Mouse (Mus musculus): ENCODE measurements around the gene C1qtnf4. TPM values are rescaled to one million over a fixed set of nuclear protein-coding genes. Genes with fewer than 3 reads are reported as not detected.

C1qtnf4 gene
- total RNA-seq (2012; rRNA removed) (not detected in 2 replicates), polyA plus RNA-seq (2012; ENCODE audit: insufficient read depth in 1 of 2, insufficient read length in 2 of 2, low read depth in 1 of 2, low replicate concordance in 2 of 2, missing spikeins in 1 of 2) (not detected)

DNA sequence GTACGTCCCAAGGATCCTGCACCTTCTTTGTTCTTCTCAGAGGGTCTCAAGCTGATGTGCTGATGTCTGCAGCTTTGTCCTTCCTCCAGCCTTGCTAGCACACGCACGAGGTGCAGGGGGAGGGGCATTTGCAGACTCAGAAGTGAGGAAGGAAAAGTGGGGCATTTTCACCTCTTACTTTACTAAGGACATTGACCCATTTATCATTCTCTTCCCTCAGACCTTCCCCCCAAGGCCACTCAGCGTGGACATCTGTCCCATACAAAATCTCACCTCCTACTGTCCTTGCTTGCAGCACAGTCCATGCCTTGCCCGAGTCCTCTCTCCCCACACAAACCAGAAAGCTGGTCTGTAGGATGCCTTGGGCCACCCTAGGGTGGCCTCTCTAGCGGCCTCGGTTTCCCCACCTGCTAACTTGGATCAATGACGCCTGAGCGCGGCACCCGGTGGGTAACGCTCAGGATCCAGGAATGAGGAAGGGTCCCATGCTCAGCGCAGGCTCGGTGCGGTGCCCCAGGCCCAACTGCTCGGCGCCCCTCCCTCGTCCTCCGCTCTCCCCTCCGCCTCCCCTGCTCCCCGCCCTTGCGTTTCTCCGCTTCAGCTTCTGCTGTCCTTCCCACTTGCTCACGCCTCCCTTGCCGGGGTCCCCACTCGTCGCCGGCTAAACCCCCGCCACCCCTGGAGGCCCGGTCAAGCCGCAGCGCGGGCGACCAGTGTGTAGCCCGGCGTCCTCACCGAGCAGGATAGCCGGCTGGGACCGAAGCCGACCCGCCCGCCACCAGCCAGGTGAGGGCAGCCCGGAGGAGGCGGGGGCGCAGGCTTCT lies at the start of gene C1qtnf4:
C1qtnf4 (plus strand) TSS at position 643 of the 824 bp plus-strand sequence.
- Histone ChIP-seq H3K4me1 (ENCODE audit: control insufficient read depth in 1 of 2, insufficient read depth in 2 of 2, low read length in 2 of 2) (peaks cover 0 to 4% of the 10 kb centered on the region in 2 experiments; a peak in 1 of 4 replicates), H3K9me3 (replicated peaks; ENCODE audit: insufficient read depth, low read length) (no peaks in the 10 kb centered on the region), H3K36me3 (ENCODE audit: control insufficient read depth in 1 of 2, insufficient read depth in 2 of 2, low read length in 2 of 2) (peaks cover 0 to 2% of the 10 kb centered on the region in 2 experiments; a peak in 2 of 4 replicates), H3K27ac (ENCODE audit: control insufficient read depth, low read depth, low read length) (no peak within 1 kb of the TSS), H3K27me3 (ENCODE audit: control insufficient read depth in 1 of 2, insufficient read depth in 2 of 2, low read length in 2 of 2) (no peaks in the 10 kb centered on the region), H3K9ac (ENCODE audit: control insufficient read depth, low read depth, low read length, poor library complexity, severe bottlenecking) (no peak within 1 kb of the TSS), H3K79me2 (ENCODE audit: control insufficient read depth, insufficient read depth, low read length, poor library complexity) (no peaks in the 10 kb centered on the region), H3K4me3 (ENCODE audit: control insufficient read depth in 1 of 2, insufficient read depth in 1 of 2, low read depth in 2 of 2, low read length in 2 of 2) (no peak within 1 kb of the TSS)
- no peak for TF ChIP-seq CTCF (IDR thresholded peaks at IDR 0.05 in 2 of 3, conservative IDR thresholded peaks at IDR 0.05 in 1 of 3; ENCODE audit: control insufficient read depth in 1 of 3, insufficient read depth in 1 of 3, low read depth in 2 of 3, low read length in 3 of 3, poor library complexity in 1 of 3, severe bottlenecking in 1 of 3)
- TF ChIP-seq CHD1 (IDR thresholded peaks at IDR 0.05; ENCODE audit: low read depth, low read length) = no peak
- TF ChIP-seq KAT2A (conservative IDR thresholded peaks at IDR 0.05; ENCODE audit: low read depth, low read length) = no peak
- no peak for TF ChIP-seq EP300 (IDR thresholded peaks at IDR 0.05; ENCODE audit: low read depth in 1 of 2, low read length in 2 of 2)
- TF ChIP-seq NELFE (IDR thresholded peaks at IDR 0.05; ENCODE audit: low read depth, low read length) = no peak
- no peak for TF ChIP-seq RCOR1 (IDR thresholded peaks at IDR 0.05; ENCODE audit: low read depth, low read length)
- no peak for TF ChIP-seq MEF2A (IDR thresholded peaks at IDR 0.05; ENCODE audit: extremely low read depth, insufficient replicate concordance, low read depth, low read length, poor library complexity, severe bottlenecking)
- DNase-seq (ENCODE audit: low read depth, low spot score) = no peak

DNA sequence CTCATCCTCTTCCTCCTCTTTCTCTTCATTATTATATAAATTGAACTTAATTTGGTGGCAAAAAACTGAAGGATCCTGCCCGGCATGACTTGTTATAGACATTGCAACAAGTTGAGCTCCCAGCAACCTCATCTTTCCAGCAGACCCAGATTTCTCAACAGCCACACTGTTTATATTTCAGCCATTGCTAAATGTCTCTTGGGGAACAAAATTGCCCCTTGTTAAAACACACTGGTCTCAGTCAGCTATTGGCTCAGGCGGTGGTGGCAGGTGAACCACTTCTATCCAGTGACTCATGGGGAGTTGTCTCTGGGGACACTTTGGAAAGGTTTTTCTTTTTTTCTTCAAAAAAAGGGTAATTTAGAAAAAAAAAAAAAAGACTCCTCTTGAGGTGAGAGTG lies 47.0 kb upstream of the C1qtnf4 start:
- Histone ChIP-seq H3K36me3 (ENCODE audit: control insufficient read depth in 1 of 2, insufficient read depth in 2 of 2, low read length in 2 of 2) (no peaks in the 10 kb centered on the region), H3K4me1 (ENCODE audit: control insufficient read depth in 1 of 2, insufficient read depth in 2 of 2, low read length in 2 of 2) (no peaks in the 10 kb centered on the region), H3K9ac (ENCODE audit: control insufficient read depth, low read depth, low read length, poor library complexity, severe bottlenecking) (no peak overlapping the region), H3K9me3 (replicated peaks; ENCODE audit: insufficient read depth, low read length) (0 out of 2 replicates have a peak, but pooled peaks cover 1% of the 10 kb centered on the region), H3K27me3 (ENCODE audit: control insufficient read depth in 1 of 2, insufficient read depth in 2 of 2, low read length in 2 of 2) (no peaks in the 10 kb centered on the region), H3K4me3 (ENCODE audit: control insufficient read depth in 1 of 2, insufficient read depth in 1 of 2, low read depth in 2 of 2, low read length in 2 of 2) (no peak overlapping the region), H3K79me2 (ENCODE audit: control insufficient read depth, insufficient read depth, low read length, poor library complexity) (no peaks in the 10 kb centered on the region), H3K27ac (ENCODE audit: control insufficient read depth, low read depth, low read length) (no peak overlapping the region)
- DNase-seq (ENCODE audit: low read depth, low spot score) = no peak
- TF ChIP-seq MAZ (IDR thresholded peaks at IDR 0.05; ENCODE audit: low read depth, low read length) (no peak), USF2 (IDR thresholded peaks at IDR 0.05; ENCODE audit: borderline replicate concordance in 1 of 2, insufficient read depth in 1 of 2, low read depth in 1 of 2, low read length in 2 of 2) (no peak), POLR2AphosphoS2 (IDR thresholded peaks at IDR 0.05; ENCODE audit: low read length) (no peak)

DNA sequence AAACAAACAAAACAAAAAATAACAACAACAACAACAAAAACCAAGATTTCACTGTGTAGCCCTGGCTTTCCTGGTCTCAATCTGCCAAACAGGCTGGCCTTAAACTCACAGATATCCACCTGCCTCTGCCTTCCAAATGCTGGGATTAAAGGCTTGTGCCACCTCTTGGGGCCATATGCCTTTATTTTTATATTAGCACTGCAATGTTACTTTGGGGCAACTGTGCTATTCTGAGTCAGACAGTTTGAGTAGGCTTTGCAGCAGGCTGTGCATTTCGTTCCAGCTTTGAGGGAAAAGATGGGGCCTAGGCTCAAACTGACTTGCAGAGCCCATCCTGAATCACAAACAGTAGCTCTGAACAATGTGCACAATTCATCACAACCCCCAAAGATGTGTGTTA lies 42.0 kb upstream of the C1qtnf4 start:
- no peak for TF ChIP-seq MAZ (IDR thresholded peaks at IDR 0.05; ENCODE audit: low read depth, low read length)
- no peak for TF ChIP-seq CTCF (IDR thresholded peaks at IDR 0.05 in 2 of 3, conservative IDR thresholded peaks at IDR 0.05 in 1 of 3; ENCODE audit: control insufficient read depth in 1 of 3, insufficient read depth in 1 of 3, low read depth in 2 of 3, low read length in 3 of 3, poor library complexity in 1 of 3, severe bottlenecking in 1 of 3)
- TF ChIP-seq MEF2A (IDR thresholded peaks at IDR 0.05; ENCODE audit: extremely low read depth, insufficient replicate concordance, low read depth, low read length, poor library complexity, severe bottlenecking) = no peak
- TF ChIP-seq SMC3 (IDR thresholded peaks at IDR 0.05; ENCODE audit: low read depth, low read length) = no peak
- TF ChIP-seq TCF12 (IDR thresholded peaks at IDR 0.05; ENCODE audit: low read depth, low read length) = no peak
- TF ChIP-seq E2F4 (IDR thresholded peaks at IDR 0.05; ENCODE audit: borderline replicate concordance, low read depth, low read length) = no peak
- TF ChIP-seq ZKSCAN1 (IDR thresholded peaks at IDR 0.05; ENCODE audit: low read depth, low read length) = no peak
- no peak for TF ChIP-seq ZMIZ1 (IDR thresholded peaks at IDR 0.05; ENCODE audit: low read depth, low read length)
- TF ChIP-seq POLR2AphosphoS5 (IDR thresholded peaks at IDR 0.05; ENCODE audit: borderline replicate concordance, low read depth, low read length) = no peak
- TF ChIP-seq ZNF384 (IDR thresholded peaks at IDR 0.05; ENCODE audit: low read depth, low read length) = no peak
- no peak for TF ChIP-seq TBP (IDR thresholded peaks at IDR 0.05; ENCODE audit: low read depth, low read length)
- no peak for TF ChIP-seq POLR2A (IDR thresholded peaks at IDR 0.05; ENCODE audit: control insufficient read depth in 1 of 2, insufficient read depth in 1 of 2, low read depth in 1 of 2, low read length in 2 of 2, poor library complexity in 1 of 2)
- TF ChIP-seq NELFE (IDR thresholded peaks at IDR 0.05; ENCODE audit: low read depth, low read length) = no peak
- H3K4me1 ChIP-seq (ENCODE audit: control insufficient read depth in 1 of 2, insufficient read depth in 2 of 2, low read length in 2 of 2) = peaks cover 2 to 9% of the 10 kb centered on the region in 2 experiments

More for the DNA sequence above, 42.0 kb upstream of the C1qtnf4 start:
- Histone ChIP-seq H3K27me3 (ENCODE audit: control insufficient read depth in 1 of 2, insufficient read depth in 2 of 2, low read length in 2 of 2) (no peaks in the 10 kb centered on the region), H3K9me3 (replicated peaks; ENCODE audit: insufficient read depth, low read length) (0 out of 2 replicates have a peak, but pooled peaks cover 1% of the 10 kb centered on the region), H3K79me2 (ENCODE audit: control insufficient read depth, insufficient read depth, low read length, poor library complexity) (peaks cover 11% of the 10 kb centered on the region), H3K9ac (ENCODE audit: control insufficient read depth, low read depth, low read length, poor library complexity, severe bottlenecking) (no peak overlapping the region), H3K4me3 (ENCODE audit: control insufficient read depth in 1 of 2, insufficient read depth in 1 of 2, low read depth in 2 of 2, low read length in 2 of 2) (no peak overlapping the region), H3K36me3 (ENCODE audit: control insufficient read depth in 1 of 2, insufficient read depth in 2 of 2, low read length in 2 of 2) (peaks cover 0 to 18% of the 10 kb centered on the region in 2 experiments; a peak in 2 of 4 replicates), H3K27ac (ENCODE audit: control insufficient read depth, low read depth, low read length) (no peak overlapping the region)
- DNase-seq (ENCODE audit: low read depth, low spot score) = no peak

All from MEL (cell line).